Mouse (Mus musculus) macrophage (primary cell): ENCODE measurements around the gene Adk. TPM values are rescaled to one million over a fixed set of nuclear protein-coding genes. Genes with fewer than 3 reads are reported as not detected.

Experiments
- H3K27ac ChIP-seq: fragments of 350-480 bp; formaldehyde crosslinking; 2 replicates; pipeline ENCODE4 v1.9.0; 2021
- H3K36me3 ChIP-seq: fragments of 350-480 bp; formaldehyde crosslinking; 2 replicates; pipeline ENCODE4 v1.9.0; 2021; ENCODE audit errors: inconsistent target
- H3K4me3 ChIP-seq: fragments of 350-480 bp; formaldehyde crosslinking; 2 replicates; pipeline ENCODE4 v1.9.0; 2021; ENCODE audit errors: inconsistent target
- H3K79me2 ChIP-seq: fragments of 350-480 bp; formaldehyde crosslinking; 2 replicates; pipeline ENCODE4 v1.9.0; 2021; ENCODE audit errors: inconsistent target
- WGBS: methylation state at CpG from one replicate; pipeline ENCODE4 v1.1.7; 2026; ENCODE audit warnings: inconsistent platforms; ENCODE audit not compliant: missing documents; 5-methylcytosine and 5-hydroxymethylcytosine counted together
- polyA plus RNA-seq: library from polyadenylated mRNA; stranded (reverse); fragments of 250-400 nt; gene quantifications from 3 replicates; pipeline ENCODE4 v1.2.4, GENCODE M21; 2018; ENCODE audit warnings: inconsistent platforms
- total RNA-seq, 78 experiments: library from RNA; depleted of rRNA; stranded (reverse); fragments of 250-400 nt; gene quantifications; 1 replicate in 9 of 78; 2 replicates in 24 of 78; 3 replicates in 43 of 78; 4 replicates in 2 of 78; pipeline ENCODE4 v1.2.4; 2018; ENCODE audit warnings: inconsistent platforms in 56 of 78

Adk gene
- total RNA-seq (2018; cell fraction: chromatin; rRNA removed), result 100 to 1,000 TPM in 2 of 26 experiments, 10 to 100 TPM in 24; 19.1 to 109 (median 62.2) TPM
- 10 to 100 TPM; 22.0 to 31.7 (median 26.5) TPM for total RNA-seq (2018; cell fraction: cytosol; rRNA removed)
- 10 to 100 TPM; 20.2 to 73.5 (median 35.6) TPM for total RNA-seq (2018; cell fraction: nucleus; rRNA removed)
- polyA plus RNA-seq, result 23.1 to 54.9 TPM (median 40.6 TPM) in 3 replicates

- Histone ChIP-seq H3K36me3 (no peaks in the 10 kb centered on the region), H3K79me2 (peaks cover 46% of the 10 kb centered on the region), H3K4me3 (peak within 1 kb of the TSS; percentile 98), H3K27ac (peak within 1 kb of the TSS; percentile 91)
- WGBS, result under 1% methylated on average over 45 of the region's 48 CpGs
Observed at GRCm38 (mm10) chr14:21052112-21052780, at the start of gene Adk, which contains the start of gene Ap3m1. TSS of gene Adk (plus strand) at chr14:21052574. TSS of gene Ap3m1 (minus strand) at chr14:21052508.

- Histone ChIP-seq H3K79me2 (no peaks in the 10 kb centered on the region), H3K36me3 (no peaks in the 10 kb centered on the region), H3K4me3 (no peak overlapping the region), H3K27ac (no peak overlapping the region)
- WGBS, result 67% methylated on average over 5 of the region's 5 CpGs
Observed at GRCm38 (mm10) chr14:21013800-21014334, 38.5 kb upstream of the Adk start.

- Histone ChIP-seq H3K36me3 (peaks cover 7% of the 10 kb centered on the region; the same call in 1 of the 2 replicates), H3K4me3 (no peak overlapping the region)
- WGBS, result 88% methylated on average over 5 of the region's 5 CpGs
Observed at GRCm38 (mm10) chr14:21017871-21018270, 34.5 kb upstream of the Adk start.

GRCm38 (mm10) chr14:21018977-21019376 lies 33.4 kb upstream of the Adk start:
- WGBS, result 75% methylated on average over 3 of the region's 3 CpGs
- no peak overlapping the region for H3K27ac ChIP-seq
- H3K4me3 ChIP-seq, result no peak overlapping the region
- peaks cover 8% of the 10 kb centered on the region; the same call in 1 of the 2 replicates for H3K36me3 ChIP-seq
- no peaks in the 10 kb centered on the region for H3K79me2 ChIP-seq

More at GRCm38 (mm10) chr14:21017871-21018270, 34.5 kb upstream of the Adk start:
- Histone ChIP-seq H3K27ac (no peak overlapping the region), H3K79me2 (no peaks in the 10 kb centered on the region)

- peaks cover 22% of the 10 kb centered on the region; the same call in 1 of the 2 replicates for H3K36me3 ChIP-seq
- no peaks in the 10 kb centered on the region for H3K79me2 ChIP-seq
- WGBS, result 98% methylated on average over 8 of the region's 8 CpGs
- H3K4me3 ChIP-seq, result no peak overlapping the region
- H3K27ac ChIP-seq, result no peak overlapping the region
Observed at GRCm38 (mm10) chr14:21020435-21020834, 31.9 kb upstream of the Adk start.

- H3K79me2 ChIP-seq, result no peaks in the 10 kb centered on the region
- no peak overlapping the region for H3K27ac ChIP-seq
- H3K4me3 ChIP-seq, result no peak overlapping the region
- peaks cover 27% of the 10 kb centered on the region; the same call in 1 of the 2 replicates for H3K36me3 ChIP-seq
Observed at GRCm38 (mm10) chr14:21027542-21027941, 24.8 kb upstream of the Adk start.

GRCm38 (mm10) chr14:21029025-21029659 lies 23.2 kb upstream of the Adk start:
- Histone ChIP-seq H3K4me3 (no peak overlapping the region), H3K79me2 (no peaks in the 10 kb centered on the region), H3K27ac (no peak overlapping the region), H3K36me3 (peaks cover 27% of the 10 kb centered on the region)
- WGBS, result 86% methylated on average over 11 of the region's 11 CpGs

- H3K79me2 ChIP-seq, result no peaks in the 10 kb centered on the region
- H3K4me3 ChIP-seq, result no peak overlapping the region
- H3K36me3 ChIP-seq, result peaks cover 25% of the 10 kb centered on the region
- WGBS, result 65% methylated on average over 6 of the region's 6 CpGs
- peak overlapping the region; percentile 46 for H3K27ac ChIP-seq
Observed at GRCm38 (mm10) chr14:21031783-21032511, 20.4 kb upstream of the Adk start.

GRCm38 (mm10) chr14:21034271-21034670 lies 18.1 kb upstream of the Adk start:
- WGBS, result 87% methylated on average over 4 of the region's 4 CpGs
- Histone ChIP-seq H3K27ac (no peak overlapping the region), H3K79me2 (no peaks in the 10 kb centered on the region), H3K36me3 (peaks cover 24% of the 10 kb centered on the region), H3K4me3 (no peak overlapping the region)

GRCm38 (mm10) chr14:21034791-21035190 lies 17.6 kb upstream of the Adk start:
- no peaks in the 10 kb centered on the region for H3K79me2 ChIP-seq
- H3K27ac ChIP-seq, result no peak overlapping the region
- peaks cover 24% of the 10 kb centered on the region for H3K36me3 ChIP-seq
- WGBS, result 84% methylated on average over 3 of the region's 3 CpGs
- no peak overlapping the region for H3K4me3 ChIP-seq

GRCm38 (mm10) chr14:21039077-21039476 lies 13.3 kb upstream of the Adk start:
- 94% methylated on average over 8 of the region's 12 CpGs for WGBS
- Histone ChIP-seq H3K36me3 (peaks cover 41% of the 10 kb centered on the region), H3K79me2 (peaks cover 30% of the 10 kb centered on the region; the same call in 1 of the 2 replicates), H3K27ac (no peak overlapping the region), H3K4me3 (no peak overlapping the region)

- Histone ChIP-seq H3K27ac (no peak overlapping the region), H3K79me2 (peaks cover 36% of the 10 kb centered on the region), H3K36me3 (peaks cover 41% of the 10 kb centered on the region), H3K4me3 (no peak overlapping the region)
- 90% methylated on average over 4 of the region's 4 CpGs for WGBS
Observed at GRCm38 (mm10) chr14:21039623-21040022, 12.8 kb upstream of the Adk start.

- no peak overlapping the region for H3K27ac ChIP-seq
Observed at GRCm38 (mm10) chr14:21047840-21048239, 4.5 kb upstream of the Adk start.

GRCm38 (mm10) chr14:21048879-21049278 lies 3.5 kb upstream of the Adk start:
- Histone ChIP-seq H3K27ac (no peak overlapping the region), H3K36me3 (peaks cover 13% of the 10 kb centered on the region; the same call in 1 of the 2 replicates), H3K79me2 (peaks cover 80% of the 10 kb centered on the region), H3K4me3 (no peak overlapping the region)

More at GRCm38 (mm10) chr14:21047840-21048239, 4.5 kb upstream of the Adk start:
- H3K79me2 ChIP-seq, result peaks cover 90% of the 10 kb centered on the region
- H3K36me3 ChIP-seq, result peaks cover 21% of the 10 kb centered on the region; the same call in 1 of the 2 replicates
- no peak overlapping the region for H3K4me3 ChIP-seq
- 53% methylated on average over 2 of the region's 2 CpGs for WGBS
